Mouse (Mus musculus): Measurements from ENCODE around the gene Trp53bp2. TPM values are rescaled to one million over a fixed set of nuclear protein-coding genes. Genes with fewer than 3 reads are reported as not detected.

Trp53bp2 gene
- polyA plus RNA-seq, 1 experiment: 34.8 TPM

DNA sequence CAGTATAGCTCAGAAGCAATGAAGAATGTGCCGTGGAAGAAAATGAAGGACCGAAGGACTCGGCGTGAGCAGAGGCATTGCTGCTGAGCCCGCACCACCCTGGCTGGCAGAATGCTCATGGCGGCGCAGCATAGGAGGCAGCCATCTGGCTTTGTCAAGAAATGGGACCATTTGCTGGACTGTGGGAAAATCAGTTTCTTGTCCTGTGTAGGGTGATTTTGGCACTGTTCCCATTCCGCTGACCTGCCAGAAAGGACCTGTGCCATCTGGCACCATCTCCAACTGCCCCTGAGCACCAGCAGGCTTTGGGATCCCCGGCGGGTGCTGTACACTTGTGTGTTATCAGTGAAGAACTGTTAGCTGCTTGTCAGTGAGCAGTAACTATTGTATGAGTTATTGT lies 52.8 kb downstream of the Trp53bp2 start:
- DNase-seq (ENCODE audit: low read depth): peak; percentile 76
- TF ChIP-seq CTCF (IDR thresholded peaks at IDR 0.05; ENCODE audit: borderline replicate concordance, extremely low read depth, insufficient read depth, insufficient read length) (no peak), POLR2A (IDR thresholded peaks at IDR 0.05; ENCODE audit: borderline replicate concordance, extremely low read depth, insufficient read depth, insufficient read length, poor library complexity, severe bottlenecking) (no peak)

DNA sequence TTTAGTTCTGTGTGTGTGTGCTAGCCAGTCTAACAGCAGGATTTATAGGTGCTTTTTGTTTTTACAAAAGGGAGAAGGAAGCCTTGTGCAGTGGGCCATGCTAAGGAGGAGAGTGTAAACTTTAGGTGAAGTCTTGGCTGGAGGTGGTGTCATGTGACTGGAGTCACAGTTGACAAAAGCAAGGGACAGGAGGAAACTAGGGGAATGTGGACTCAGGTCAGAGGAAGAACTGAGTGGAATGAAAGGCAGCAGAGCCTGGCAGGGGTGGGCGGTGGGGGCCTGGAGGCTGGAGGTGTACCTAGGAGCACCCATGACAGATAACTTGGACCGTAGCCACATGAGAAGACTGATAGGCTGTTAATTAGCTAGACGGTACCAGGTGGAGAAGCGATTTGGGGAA lies 56.3 kb downstream of the Trp53bp2 start:
- no peak for TF ChIP-seq CTCF (IDR thresholded peaks at IDR 0.05; ENCODE audit: borderline replicate concordance, extremely low read depth, insufficient read depth, insufficient read length)
- TF ChIP-seq POLR2A (IDR thresholded peaks at IDR 0.05; ENCODE audit: borderline replicate concordance, extremely low read depth, insufficient read depth, insufficient read length, poor library complexity, severe bottlenecking): no peak
- DNase-seq (ENCODE audit: low read depth): no peak

DNA sequence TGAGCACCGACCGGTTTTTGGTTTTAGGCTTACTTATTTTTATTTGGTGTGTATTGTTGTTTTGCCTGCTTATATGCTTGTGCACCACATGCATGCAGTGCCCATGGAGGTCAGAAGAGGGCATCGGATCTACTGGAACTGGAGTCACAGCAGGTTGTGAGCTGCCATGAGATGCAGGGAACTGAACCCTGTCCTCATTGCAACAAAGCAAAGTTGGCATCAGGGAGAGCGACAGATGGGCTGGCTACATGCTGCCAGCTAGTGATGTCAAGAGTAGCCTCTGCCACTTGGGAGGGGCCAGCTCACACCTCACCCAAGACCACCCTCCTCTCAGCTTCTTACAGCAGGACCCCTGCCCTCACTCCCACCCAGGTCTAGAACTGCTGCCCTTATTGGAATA lies 57.0 kb downstream of the Trp53bp2 start:
- TF ChIP-seq CTCF (IDR thresholded peaks at IDR 0.05; ENCODE audit: borderline replicate concordance, extremely low read depth, insufficient read depth, insufficient read length) (no peak), POLR2A (IDR thresholded peaks at IDR 0.05; ENCODE audit: borderline replicate concordance, extremely low read depth, insufficient read depth, insufficient read length, poor library complexity, severe bottlenecking) (no peak)
- peak; percentile 36 for DNase-seq (ENCODE audit: low read depth)

DNA sequence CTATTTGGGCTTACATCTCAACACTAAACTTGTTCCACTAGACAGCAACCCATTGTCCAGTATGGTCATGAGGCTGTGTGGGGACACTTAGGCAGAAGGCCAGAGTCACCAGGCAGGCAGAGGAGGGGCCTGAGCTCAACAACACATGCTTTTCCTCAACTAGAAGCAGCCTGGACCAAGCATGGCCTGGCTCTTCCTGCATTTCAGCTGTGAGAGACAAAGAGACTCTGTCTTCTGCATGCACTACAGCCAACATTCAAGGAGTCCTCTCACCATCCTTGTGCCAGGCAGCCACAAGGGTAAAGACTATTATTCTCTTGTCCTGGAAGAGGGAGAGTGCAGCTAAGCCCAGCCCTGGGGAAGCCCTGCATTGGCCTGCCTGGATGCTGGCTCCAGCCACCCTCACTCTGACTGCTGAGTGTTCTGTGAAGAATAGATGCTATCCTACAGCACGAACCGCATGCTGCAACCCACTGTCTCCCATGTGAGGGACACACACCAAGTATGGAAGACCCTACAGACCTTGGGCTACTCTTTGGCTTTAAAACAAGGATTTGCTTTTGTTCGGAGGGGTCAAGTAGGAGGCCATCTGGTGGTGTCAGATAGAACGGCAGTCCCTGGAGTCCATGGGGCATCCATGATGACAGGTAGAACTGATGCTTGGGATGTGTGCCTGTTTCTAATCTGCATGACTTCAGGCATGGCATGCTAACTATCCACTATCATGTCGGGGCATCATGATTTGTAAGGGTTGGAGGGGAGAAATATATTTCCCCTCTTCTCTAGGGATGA lies 66.2 kb downstream of the Trp53bp2 start:
- TF ChIP-seq POLR2A (IDR thresholded peaks at IDR 0.05; ENCODE audit: borderline replicate concordance, extremely low read depth, insufficient read depth, insufficient read length, poor library complexity, severe bottlenecking) (no peak), CTCF (IDR thresholded peaks at IDR 0.05; ENCODE audit: borderline replicate concordance, extremely low read depth, insufficient read depth, insufficient read length) (peak; percentile 13; the same call in 1 of the 2 replicates)
- no peak for DNase-seq (ENCODE audit: low read depth)

DNA sequence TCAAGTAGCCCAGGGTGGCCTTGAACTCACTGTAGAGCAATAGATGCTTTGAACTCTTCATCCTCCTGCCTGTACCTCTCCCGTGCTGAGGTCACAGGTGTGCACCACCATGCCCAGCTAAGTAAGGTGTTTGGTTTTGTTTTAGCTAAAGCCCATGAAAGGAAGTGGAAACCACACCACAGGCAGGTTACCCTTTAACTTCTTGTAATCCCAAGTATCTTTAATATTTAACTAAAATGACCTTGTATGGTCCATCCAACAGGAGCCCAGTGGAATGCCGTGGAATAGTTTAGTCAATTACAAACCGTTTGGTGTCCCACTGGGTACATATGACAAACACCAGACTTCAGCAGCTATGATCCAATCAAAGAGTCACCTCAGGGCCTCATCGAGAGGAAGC lies 70.0 kb downstream of the Trp53bp2 start:
- DNase-seq (ENCODE audit: low read depth): no peak
- TF ChIP-seq CTCF (IDR thresholded peaks at IDR 0.05; ENCODE audit: borderline replicate concordance, extremely low read depth, insufficient read depth, insufficient read length) (no peak), POLR2A (IDR thresholded peaks at IDR 0.05; ENCODE audit: borderline replicate concordance, extremely low read depth, insufficient read depth, insufficient read length, poor library complexity, severe bottlenecking) (no peak)

DNA sequence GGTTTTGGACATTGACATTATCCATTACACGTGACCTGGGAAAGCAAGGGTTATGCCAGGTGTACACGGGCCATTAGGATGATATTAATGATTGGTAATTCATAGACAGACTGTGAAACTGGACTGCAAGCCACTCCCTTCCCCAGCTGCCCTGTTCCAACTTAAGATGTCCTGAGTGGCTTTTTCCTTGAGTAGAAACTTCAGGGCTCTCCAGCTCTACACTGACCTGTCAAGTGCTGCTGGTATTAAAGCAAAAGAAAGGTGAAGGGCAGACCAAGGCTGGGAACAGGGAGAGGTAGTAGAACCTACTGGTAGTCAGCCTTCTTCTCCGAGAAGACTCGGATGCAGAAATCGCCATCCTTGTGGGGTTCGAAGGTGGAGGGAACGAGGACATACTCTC lies 72.2 kb downstream of the Trp53bp2 start:
- no peak for DNase-seq (ENCODE audit: low read depth)
- TF ChIP-seq POLR2A (IDR thresholded peaks at IDR 0.05; ENCODE audit: borderline replicate concordance, extremely low read depth, insufficient read depth, insufficient read length, poor library complexity, severe bottlenecking) (no peak), CTCF (IDR thresholded peaks at IDR 0.05; ENCODE audit: borderline replicate concordance, extremely low read depth, insufficient read depth, insufficient read length) (no peak)

DNA sequence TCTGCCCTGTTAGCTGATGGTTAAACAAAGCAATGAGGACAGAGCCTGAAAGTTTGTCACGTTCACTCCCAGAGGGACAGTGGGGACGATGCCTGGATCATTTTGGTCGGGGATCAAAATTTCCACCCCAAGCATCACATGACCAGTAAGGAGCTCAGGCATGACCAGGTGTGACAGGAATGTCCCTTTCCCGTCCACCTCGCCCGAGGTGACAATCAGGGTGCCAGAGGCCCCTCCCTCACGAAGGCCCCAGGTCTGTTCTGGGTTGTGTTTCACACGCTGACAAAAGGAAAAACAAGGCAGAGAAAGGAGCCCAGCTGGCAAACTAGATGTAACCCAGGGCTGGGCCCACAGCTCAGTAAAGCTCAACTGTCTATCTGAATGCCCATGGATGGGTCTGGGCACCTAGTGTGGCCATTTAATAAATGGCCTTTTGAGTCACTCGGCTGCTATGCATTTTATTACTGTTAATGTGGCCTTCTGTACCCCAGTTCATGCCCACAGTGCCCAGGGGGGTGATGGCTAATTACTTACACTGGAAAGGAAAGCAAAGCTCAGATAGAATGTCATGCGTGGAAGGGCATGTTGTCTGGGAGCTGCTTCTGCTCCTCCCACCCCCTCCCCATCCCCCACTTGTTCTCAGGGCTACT lies 72.8 kb downstream of the Trp53bp2 start:
- DNase-seq (ENCODE audit: low read depth): no peak
- TF ChIP-seq CTCF (IDR thresholded peaks at IDR 0.05; ENCODE audit: borderline replicate concordance, extremely low read depth, insufficient read depth, insufficient read length): no peak

DNA sequence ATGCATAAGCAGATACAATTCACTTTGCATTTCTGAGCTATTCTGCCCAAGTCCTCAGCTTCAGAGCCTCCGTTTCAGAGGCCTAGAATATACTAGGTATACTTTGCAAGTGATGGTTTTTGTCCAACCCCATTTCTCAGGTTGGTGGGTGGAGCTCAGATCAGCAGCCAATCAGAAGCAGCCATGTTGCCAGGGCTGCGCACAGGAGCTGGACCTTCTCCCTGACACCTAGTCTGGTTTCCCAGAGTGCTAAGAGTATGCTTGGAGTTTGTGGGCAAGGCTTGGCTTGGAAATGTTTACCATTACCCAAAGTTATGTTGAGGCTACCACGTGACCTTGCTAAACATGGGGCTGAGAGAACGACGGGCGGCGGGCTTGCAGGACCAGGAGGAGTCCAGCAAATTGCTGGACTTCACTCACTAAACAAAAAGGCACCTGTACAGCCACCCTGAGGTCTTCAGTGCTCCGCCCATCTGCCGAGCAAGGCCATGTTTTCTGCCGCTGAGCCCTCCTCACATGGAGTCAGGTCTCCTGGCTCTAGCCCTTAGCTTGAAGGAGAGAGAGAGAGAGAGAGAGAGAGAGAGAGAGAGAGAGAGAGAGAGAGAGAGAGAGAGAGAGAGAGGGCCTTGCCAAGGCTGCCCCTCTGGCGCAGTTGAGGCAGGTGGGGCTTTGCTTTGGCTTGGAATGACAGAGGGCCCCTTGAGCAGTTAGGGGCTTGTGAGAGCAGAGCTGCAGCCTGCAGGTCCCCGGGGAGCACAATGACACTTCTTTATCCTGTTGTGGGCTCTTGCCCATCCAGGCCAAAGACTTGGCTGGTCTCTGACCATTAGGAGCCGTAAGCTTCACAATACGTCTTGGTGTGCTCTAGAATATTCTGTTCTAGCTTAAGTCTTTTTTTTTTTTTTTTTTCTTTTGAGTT lies 74.3 kb downstream of the Trp53bp2 start:
- no peak for DNase-seq (ENCODE audit: low read depth)
- TF ChIP-seq CTCF (IDR thresholded peaks at IDR 0.05; ENCODE audit: borderline replicate concordance, extremely low read depth, insufficient read depth, insufficient read length) (no peak), POLR2A (IDR thresholded peaks at IDR 0.05; ENCODE audit: borderline replicate concordance, extremely low read depth, insufficient read depth, insufficient read length, poor library complexity, severe bottlenecking) (no peak)

DNA sequence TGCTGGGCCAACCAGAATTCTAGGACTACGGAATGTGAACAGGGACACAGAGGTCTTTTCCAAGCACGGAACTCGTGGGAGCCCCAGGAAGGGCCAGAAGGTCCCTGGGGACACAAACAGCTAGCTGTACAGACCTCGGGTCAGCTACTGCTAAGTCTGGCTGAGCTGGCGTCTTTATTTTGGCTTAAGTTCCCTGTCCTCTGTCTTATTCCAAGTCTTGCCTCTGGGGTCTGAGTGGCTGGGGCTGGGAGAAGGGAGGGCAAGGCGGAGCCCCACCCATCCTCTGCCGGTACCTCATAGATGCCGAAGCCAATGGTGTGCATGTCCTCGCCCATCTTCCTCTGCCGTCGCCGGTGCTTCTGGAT lies 74.9 kb downstream of the Trp53bp2 start:
- TF ChIP-seq CTCF (IDR thresholded peaks at IDR 0.05; ENCODE audit: borderline replicate concordance, extremely low read depth, insufficient read depth, insufficient read length): no peak
- no peak for TF ChIP-seq POLR2A (IDR thresholded peaks at IDR 0.05; ENCODE audit: borderline replicate concordance, extremely low read depth, insufficient read depth, insufficient read length, poor library complexity, severe bottlenecking)
- DNase-seq (ENCODE audit: low read depth): no peak

DNA sequence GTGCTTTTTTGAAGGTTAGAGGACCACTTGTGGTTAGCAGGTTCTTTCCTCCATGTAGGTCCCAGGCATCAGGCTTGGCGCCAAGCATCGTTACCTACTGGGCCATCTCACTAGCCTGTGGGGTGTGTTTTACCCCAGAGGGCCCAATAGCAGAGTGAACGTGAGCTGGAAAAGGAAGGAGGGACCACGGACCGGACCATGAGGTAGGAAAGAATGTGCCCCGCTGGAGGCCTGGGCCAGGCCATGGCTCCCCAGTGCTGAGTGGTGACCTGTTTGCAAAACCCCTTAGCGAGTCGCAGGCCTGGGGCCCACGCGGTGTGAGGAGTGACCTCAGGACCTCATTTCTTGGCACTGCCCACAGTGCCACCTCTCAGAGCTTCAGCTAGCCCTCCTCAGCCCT lies 79.5 kb downstream of the Trp53bp2 start:
- TF ChIP-seq POLR2A (IDR thresholded peaks at IDR 0.05; ENCODE audit: borderline replicate concordance, extremely low read depth, insufficient read depth, insufficient read length, poor library complexity, severe bottlenecking): no peak
- no peak for TF ChIP-seq CTCF (IDR thresholded peaks at IDR 0.05; ENCODE audit: borderline replicate concordance, extremely low read depth, insufficient read depth, insufficient read length)
- no peak for DNase-seq (ENCODE audit: low read depth)

DNA sequence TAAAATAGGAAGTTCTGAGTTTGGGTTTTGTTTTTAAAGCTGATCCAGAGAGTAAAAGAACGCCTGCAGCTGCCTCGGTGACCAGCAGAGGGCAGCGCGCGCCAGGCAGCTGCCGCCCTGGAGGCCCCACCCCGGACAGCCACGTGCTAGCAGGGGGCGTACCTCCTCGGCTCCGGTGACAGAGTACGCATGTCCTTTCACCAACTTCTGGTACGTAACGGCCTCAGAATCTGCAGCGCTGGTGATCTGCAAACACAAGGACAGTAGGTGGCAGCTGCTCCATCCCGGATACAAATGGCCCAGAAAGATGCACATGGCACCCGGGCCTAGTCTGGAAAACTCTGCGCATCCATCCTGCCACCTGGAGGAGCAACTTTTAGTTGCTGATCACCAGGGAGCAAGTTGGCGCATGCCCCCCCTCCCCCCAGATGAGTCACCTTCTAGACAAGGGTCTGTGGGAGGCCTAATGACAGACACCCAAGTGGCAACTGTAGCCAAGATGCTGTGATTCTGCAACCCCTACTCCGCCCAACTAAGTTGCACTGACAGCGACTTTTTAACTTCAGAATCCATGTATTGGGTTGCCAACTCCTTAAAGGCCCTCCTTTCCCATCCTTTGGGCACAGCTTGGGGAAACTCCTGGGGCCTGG lies 81.0 kb downstream of the Trp53bp2 start:
- peak; percentile 97 for DNase-seq (ENCODE audit: low read depth)
- TF ChIP-seq CTCF (IDR thresholded peaks at IDR 0.05; ENCODE audit: borderline replicate concordance, extremely low read depth, insufficient read depth, insufficient read length) (peak; percentile 93), POLR2A (IDR thresholded peaks at IDR 0.05; ENCODE audit: borderline replicate concordance, extremely low read depth, insufficient read depth, insufficient read length, poor library complexity, severe bottlenecking) (no peak)

Measured in brain, embryonic 14.5 days (tissue).